Mouse (Mus musculus) gastrocnemius, postnatal 36 days (tissue): ENCODE data around the gene Atp1a4. TPM values are rescaled to one million over a fixed set of nuclear protein-coding genes. Genes with fewer than 3 reads are reported as not detected.
A peak's percentile ranks its signal among the peaks of the same experiment; 100 is the strongest.
"Not testable (repeated sequence)": the region's sequence is repeated elsewhere in the genome, so short reads cannot be mapped to it uniquely, and the experiment has no call there.

Experiments
- DNase-seq, 2 experiments: peaks; one replicate each; pipeline ENCODE4 v3.0.0; 2022
- intact Hi-C: fragments of 180-260 bp; cut with DNase I; formaldehyde crosslinking; loops from one replicate; pipeline ENCODE4 v1.15.1; 2025
- total RNA-seq, 2 experiments: library from RNA; stranded (reverse); gene quantifications; 2 replicates each; pipeline ENCODE4 v1.2.3; 2021

Gene Atp1a4
- total RNA-seq, 2 experiments from 2014 or later = 0.51 to 0.72 TPM

- DNase-seq = peak in 1 of 2 experiments; percentile 49
Measured at GRCm38 (mm10) chr1:172284221-172284620, 26.0 kb upstream of the Atp1a4 start.

GRCm38 (mm10) chr1:172283073-172283472 lies 24.9 kb upstream of the Atp1a4 start:
- intact Hi-C loops = no loop called here
- no peak for DNase-seq

More at GRCm38 (mm10) chr1:172284221-172284620, 26.0 kb upstream of the Atp1a4 start:
- intact Hi-C loops = no loop called here

- DNase-seq = no peak
- intact Hi-C loops = no loop called here
Measured at GRCm38 (mm10) chr1:172281522-172282254, 23.5 kb upstream of the Atp1a4 start.

GRCm38 (mm10) chr1:172279768-172280509 lies 21.7 kb upstream of the Atp1a4 start:
- no peak for DNase-seq
- intact Hi-C loops = no loop called here

- no peak for DNase-seq
- intact Hi-C loops = no loop called here
Measured at GRCm38 (mm10) chr1:172278328-172278727, 20.1 kb upstream of the Atp1a4 start.

- no peak for DNase-seq
- intact Hi-C loops = no loop called here
Measured at GRCm38 (mm10) chr1:172277172-172277571, 19.0 kb upstream of the Atp1a4 start.

GRCm38 (mm10) chr1:172274547-172274946 lies 16.3 kb upstream of the Atp1a4 start:
- intact Hi-C loops = loop anchor here (5.0 kb wide), 1 partner anchor 33 kb away; no protein-coding TSS in a partner anchor

GRCm38 (mm10) chr1:172274116-172274515 lies 15.9 kb upstream of the Atp1a4 start:
- DNase-seq = no peak
- intact Hi-C loops = loop anchor here (5.0 kb wide), 1 partner anchor 33 kb away; no protein-coding TSS in a partner anchor

More at GRCm38 (mm10) chr1:172274547-172274946, 16.3 kb upstream of the Atp1a4 start:
- no peak for DNase-seq

- DNase-seq = no peak
- intact Hi-C loops = loop anchor here (5.0 kb wide), 1 partner anchor 34 kb away; no protein-coding TSS in a partner anchor
Measured at GRCm38 (mm10) chr1:172273386-172273785, 15.2 kb upstream of the Atp1a4 start.

GRCm38 (mm10) chr1:172271765-172272164 lies 13.6 kb upstream of the Atp1a4 start:
- no peak for DNase-seq
- intact Hi-C loops = loop anchor here (5.0 kb wide), 1 partner anchor 36 kb away; no protein-coding TSS in a partner anchor

GRCm38 (mm10) chr1:172271208-172271607 lies 13.0 kb upstream of the Atp1a4 start:
- DNase-seq = no peak
- intact Hi-C loops = loop anchor here (5.0 kb wide), 1 partner anchor 36 kb away; no protein-coding TSS in a partner anchor

- no peak for DNase-seq
- intact Hi-C loops = no loop called here
Measured at GRCm38 (mm10) chr1:172261477-172262078, 3.4 kb upstream of the Atp1a4 start, which contains the start of gene Igsf8. Gene Igsf8 (plus strand): TSS chr1:172261641.

- intact Hi-C loops = loop anchor here (5.0 kb wide), 4 partner anchors 40 to 100 kb away; partner anchors contain the start of genes Dcaf8 and Pea15a
- peak in 1 of 2 experiments; percentile 23 for DNase-seq
Measured at GRCm38 (mm10) chr1:172247679-172248078, 10.5 kb downstream of the Atp1a4 start.

GRCm38 (mm10) chr1:172247216-172247615 lies 11.0 kb downstream of the Atp1a4 start:
- no peak for DNase-seq

GRCm38 (mm10) chr1:172244645-172245044 lies 13.6 kb downstream of the Atp1a4 start:
- not testable (repeated sequence) for DNase-seq

More at GRCm38 (mm10) chr1:172247216-172247615, 11.0 kb downstream of the Atp1a4 start:
- intact Hi-C loops = loop anchor here (5.0 kb wide), 4 partner anchors 40 to 100 kb away; partner anchors contain the start of genes Dcaf8 and Pea15a

GRCm38 (mm10) chr1:172243547-172244205 lies 14.5 kb downstream of the Atp1a4 start:
- DNase-seq = peak; percentile 52 to 53
- intact Hi-C loops = loop anchor here (1.0 kb wide), 1 partner anchor 24 kb away; the partner anchor contains the start of gene Casq1

More at GRCm38 (mm10) chr1:172244645-172245044, 13.6 kb downstream of the Atp1a4 start:
- intact Hi-C loops = loop anchor here (5.0 kb wide), 4 partner anchors 37 to 97 kb away; partner anchors contain the start of genes Dcaf8 and Pea15a

GRCm38 (mm10) chr1:172242401-172242800 lies 15.8 kb downstream of the Atp1a4 start:
- no peak for DNase-seq

GRCm38 (mm10) chr1:172240945-172241708 lies 17.1 kb downstream of the Atp1a4 start:
- DNase-seq = no peak
- intact Hi-C loops = no loop called here

More at GRCm38 (mm10) chr1:172242401-172242800, 15.8 kb downstream of the Atp1a4 start:
- intact Hi-C loops = no loop called here

GRCm38 (mm10) chr1:172229215-172229614 lies 29.0 kb downstream of the Atp1a4 start:
- intact Hi-C loops = no loop called here
- no peak for DNase-seq
